Mouse (Mus musculus) layer of hippocampus, postnatal 14 days (tissue): ENCODE results near the gene Ppih. TPM values are rescaled to one million over a fixed set of nuclear protein-coding genes. Genes with fewer than 3 reads are reported as not detected.

Source experiments
- total RNA-seq, 2 experiments: library from RNA; stranded (reverse); gene quantifications; 2 replicates each; pipeline ENCODE4 v1.2.3; 2021

Ppih gene
- total RNA-seq, 2 experiments from 2014 or later, result 19.9 to 20.7 TPM

Other genes starting within 250 kb of the Ppih start
- 100 to 1,000 TPM in 1 of 2 experiments, 10 to 100 TPM in 1; 89.7 to 110 TPM for gene Slc2a1, start 211.8 kb downstream of the Ppih start, total RNA-seq
- gene Zfp691, start 146.4 kb downstream of the Ppih start, total RNA-seq, result 10 to 100 TPM in 1 of 2 experiments, 1 to 10 TPM in 1; 7.3 to 11.0 TPM
- under 1 TPM; 0.28 to 0.31 TPM for gene Ermap, start 130.5 kb downstream of the Ppih start, total RNA-seq
- gene Svbp, start 125.2 kb downstream of the Ppih start, total RNA-seq, result 10 to 100 TPM; 21.1 to 25.3 TPM
- under 1 TPM; 0.30 to 0.45 TPM for gene Tmem269, start 102.3 kb downstream of the Ppih start, total RNA-seq
- 10 to 100 TPM; 32.4 to 33.2 TPM for gene AU022252, start 87.8 kb downstream of the Ppih start, total RNA-seq
- 1 to 10 TPM; 9.4 to 9.5 TPM for gene P3h1, start 87.6 kb downstream of the Ppih start, total RNA-seq
- 1 to 10 TPM in 1 of 2 experiments, under 1 TPM in 1; 0.79 to 1.9 TPM for gene Cldn19, start 65.1 kb downstream of the Ppih start, total RNA-seq
- gene Ybx1, start 25.9 kb downstream of the Ppih start, total RNA-seq, result 100 to 1,000 TPM; 465 to 518 TPM
- 10 to 100 TPM; 22.0 to 23.4 TPM for gene Ccdc30, start 95.0 kb upstream of the Ppih start, total RNA-seq
- 1 to 10 TPM; 4.6 to 6.8 TPM for gene Ppcs, start 101.9 kb upstream of the Ppih start, total RNA-seq
- gene Zmynd12, start 102.3 kb upstream of the Ppih start, total RNA-seq, result under 1 TPM; 0.51 to 0.69 TPM
- gene Rimkla, start 172.1 kb upstream of the Ppih start, total RNA-seq, result 10 to 100 TPM; 19.5 to 21.4 TPM
- 10 to 100 TPM; 69.3 to 77.3 TPM for gene Foxj3, start 216.5 kb upstream of the Ppih start, total RNA-seq
- gene Frg2f1, start 219.0 kb upstream of the Ppih start, total RNA-seq, result 10 to 100 TPM; 30.4 to 34.4 TPM